Mouse (Mus musculus) forebrain, embryonic 10.5 days (tissue): ENCODE data around the gene Ostm1. TPM values are rescaled to one million over a fixed set of nuclear protein-coding genes. Genes with fewer than 3 reads are reported as not detected.

Experiments used
- DNase-seq: peaks from one replicate; pipeline ENCODE4 v3.0.0-alpha.2; 2017; ENCODE audit warnings: low spot score; ENCODE audit errors: extremely low spot score
- H3K27ac ChIP-seq: fragments of 300-500 bp; sonication (generic); 2 replicates; pipeline ENCODE4 v1.5.1; 2016; ENCODE audit warnings: mild to moderate bottlenecking
- H3K27me3 ChIP-seq: fragments of 300-500 bp; sonication (generic); 2 replicates; pipeline ENCODE4 v1.6.1; 2016; ENCODE audit warnings: mild to moderate bottlenecking; ENCODE audit not compliant: poor library complexity, severe bottlenecking
- H3K36me3 ChIP-seq: fragments of 300-500 bp; sonication (generic); replicated peaks from 2 replicates; pipeline ENCODE4 v1.6.1; 2016; ENCODE audit warnings: mild to moderate bottlenecking, moderate library complexity
- H3K4me1 ChIP-seq: fragments of 300-500 bp; sonication (generic); 2 replicates; pipeline ENCODE4 v1.6.1; 2016
- H3K4me3 ChIP-seq: fragments of 300-500 bp; sonication (generic); 2 replicates; pipeline ENCODE4 v1.5.1; 2016; ENCODE audit warnings: mild to moderate bottlenecking, moderate library complexity
- H3K9me3 ChIP-seq: fragments of 300-500 bp; sonication (generic); 2 replicates; pipeline ENCODE4 v1.6.1; 2016; ENCODE audit warnings: mild to moderate bottlenecking, moderate library complexity
- WGBS: fragments of 180-500 bp; shearing (Covaris S2); methylation state at CpG from one replicate; pipeline ENCODE4 v1.1.7; 2016; 5-methylcytosine and 5-hydroxymethylcytosine counted together
- polyA plus RNA-seq: library from polyadenylated mRNA; unstranded; fragments of >200 nt; fragmentation: Nextera tagmentation; extraction: Ambion mirVana; gene quantifications from 2 replicates; pipeline ENCODE4 v1.2.1, GENCODE M21; 2016

Gene Ostm1
- polyA plus RNA-seq, 1 experiment from 2014 or later = 44.2 TPM

- Histone ChIP-seq H3K4me1 (peaks cover 88% of the 10 kb centered on the region), H3K4me3 (peak overlapping the region; percentile 79), H3K27ac (peak overlapping the region; percentile 97), H3K27me3 (peaks cover 97% of the 10 kb centered on the region), H3K36me3 (peaks cover 62% of the 10 kb centered on the region), H3K9me3 (no peaks in the 10 kb centered on the region)
- DNase-seq = peak; percentile 74
- whole genome bisulfite sequencing = under 1% methylated on average over 15 of the region's 15 CpGs
Measured at GRCm38 (mm10) chr10:42578281-42578675, 5.3 kb upstream of the Ostm1 start.

DNA sequence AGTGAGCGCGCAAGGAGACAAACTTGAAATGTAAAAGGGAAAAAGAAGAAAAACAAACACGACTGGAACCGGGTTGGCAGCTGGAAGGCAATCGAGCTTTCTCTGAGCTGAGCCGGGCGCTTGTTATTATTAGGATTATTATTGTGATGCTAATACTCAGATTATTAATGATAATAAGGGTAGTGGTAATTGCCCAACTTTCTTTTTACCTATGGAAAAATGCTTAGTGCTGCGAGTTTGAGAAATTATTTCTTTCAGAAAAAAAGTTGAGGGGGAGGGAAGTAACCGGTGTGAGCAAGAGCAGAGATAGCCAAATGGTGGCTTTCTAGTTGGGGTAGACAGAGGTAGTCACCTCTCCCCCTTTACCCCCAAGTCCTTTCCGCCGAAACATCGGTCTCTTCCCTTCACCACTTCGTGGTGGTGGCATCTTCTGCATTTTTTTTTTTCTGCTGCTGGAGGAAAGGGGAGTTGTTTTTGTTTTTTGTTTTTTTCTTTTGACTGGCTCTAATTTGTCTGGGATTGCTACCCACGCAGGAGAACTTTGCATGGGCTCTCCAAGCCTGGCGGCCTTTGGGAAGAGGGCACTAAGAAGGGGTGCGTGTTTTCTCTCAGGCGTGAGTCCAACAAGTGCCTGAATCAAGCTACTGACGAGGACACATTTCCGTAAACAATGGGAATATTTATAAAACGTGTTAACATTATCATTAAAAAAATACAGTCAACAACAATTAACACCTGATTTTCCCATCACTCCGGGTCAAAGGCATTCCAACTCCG lies 4.7 kb upstream of the Ostm1 start:
- peaks cover 86% of the 10 kb centered on the region for H3K4me1 ChIP-seq
- no peaks in the 10 kb centered on the region for H3K9me3 ChIP-seq
- WGBS = under 1% methylated on average over 22 of the region's 22 CpGs
- no peak for DNase-seq
- H3K4me3 ChIP-seq = peak overlapping the region; percentile 79
- peak overlapping the region; percentile 97 for H3K27ac ChIP-seq
- peaks cover 97% of the 10 kb centered on the region for H3K27me3 ChIP-seq
- peaks cover 56% of the 10 kb centered on the region for H3K36me3 ChIP-seq

DNA sequence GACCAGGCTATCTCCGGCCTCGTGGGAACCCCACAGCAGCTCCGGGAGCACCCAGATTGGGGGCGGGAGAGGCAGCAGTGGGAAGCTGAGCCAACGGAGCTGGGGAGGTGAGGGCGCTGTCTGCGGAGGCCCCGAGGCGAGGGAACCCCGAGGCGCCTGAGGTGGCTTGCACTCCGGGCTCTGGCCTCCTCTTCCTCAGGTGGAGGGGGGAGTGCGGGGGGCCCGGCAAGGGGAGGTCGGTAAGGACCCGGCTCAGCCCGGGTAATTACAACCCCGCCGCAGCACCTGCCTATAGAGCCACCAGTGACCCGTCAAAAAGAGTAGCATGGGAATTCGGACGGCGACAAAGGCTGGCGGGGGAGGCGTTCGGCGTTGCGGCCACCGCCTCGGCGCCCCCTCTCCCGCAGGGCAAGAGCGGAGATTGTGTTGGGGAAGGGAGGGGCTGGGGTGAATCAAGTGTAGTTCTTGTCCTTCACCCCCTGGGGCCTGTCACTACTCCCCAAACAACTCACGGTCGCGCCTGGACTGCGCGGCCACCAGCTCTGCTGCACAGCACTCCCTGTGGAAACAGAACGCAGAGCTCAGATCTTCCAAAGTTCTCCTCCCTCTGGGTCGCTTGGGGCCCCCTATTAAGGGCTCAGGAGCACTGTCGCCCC lies 4.0 kb upstream of the Ostm1 start:
- H3K9me3 ChIP-seq = no peaks in the 10 kb centered on the region
- H3K4me1 ChIP-seq = peaks cover 86% of the 10 kb centered on the region
- WGBS = under 1% methylated on average over 41 of the region's 41 CpGs
- H3K27ac ChIP-seq = peak overlapping the region; percentile 97
- peak overlapping the region; percentile 79 for H3K4me3 ChIP-seq
- peak; percentile 74 for DNase-seq
- peaks cover 97% of the 10 kb centered on the region for H3K27me3 ChIP-seq
- H3K36me3 ChIP-seq = peaks cover 49% of the 10 kb centered on the region

DNA sequence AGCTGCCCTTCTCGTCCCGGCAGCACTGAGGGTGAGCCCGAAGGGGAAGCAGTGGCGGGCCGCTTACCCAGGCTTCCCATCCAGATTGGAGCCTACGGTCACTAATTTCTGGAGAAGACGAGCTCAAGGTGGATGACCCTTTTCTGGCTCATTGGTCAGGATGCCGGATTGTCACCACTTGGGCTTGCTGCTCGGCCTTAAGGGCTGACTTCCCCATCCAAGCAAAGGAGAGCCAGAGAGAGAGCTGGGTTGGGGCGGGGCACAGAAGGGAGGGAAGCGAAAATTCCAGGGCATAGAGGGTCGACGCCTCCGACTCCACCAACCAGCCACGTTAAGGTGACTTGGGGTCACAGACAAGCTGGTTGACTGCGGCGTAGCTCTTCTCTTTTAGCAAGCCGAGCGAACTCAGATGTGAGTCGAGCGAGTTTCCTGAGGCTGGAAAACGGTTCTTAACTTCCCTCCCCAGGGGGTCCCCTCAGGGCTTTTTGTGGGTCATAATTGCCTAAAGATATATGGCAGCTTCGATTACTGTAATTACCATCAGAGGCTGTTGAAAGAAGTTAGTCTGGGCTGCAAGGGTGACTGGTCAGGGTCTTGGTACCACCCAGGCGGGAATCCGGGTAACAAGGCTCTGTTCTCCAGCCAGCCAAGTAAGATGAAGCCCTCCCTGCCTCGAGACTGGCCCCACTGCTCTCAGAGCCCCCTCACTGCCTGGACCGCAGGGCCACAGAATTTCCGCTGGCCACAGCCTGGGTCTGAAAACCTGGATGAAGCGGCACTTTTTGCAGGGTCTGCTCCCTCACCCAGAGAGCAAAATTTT lies 3.3 kb upstream of the Ostm1 start:
- peak; percentile 72 for DNase-seq
- Histone ChIP-seq H3K4me1 (peaks cover 86% of the 10 kb centered on the region), H3K9me3 (no peaks in the 10 kb centered on the region), H3K4me3 (peak overlapping the region; percentile 79), H3K27ac (peak overlapping the region; percentile 97), H3K36me3 (peaks cover 41% of the 10 kb centered on the region), H3K27me3 (peaks cover 97% of the 10 kb centered on the region)
- WGBS = under 1% methylated on average over 29 of the region's 29 CpGs

DNA sequence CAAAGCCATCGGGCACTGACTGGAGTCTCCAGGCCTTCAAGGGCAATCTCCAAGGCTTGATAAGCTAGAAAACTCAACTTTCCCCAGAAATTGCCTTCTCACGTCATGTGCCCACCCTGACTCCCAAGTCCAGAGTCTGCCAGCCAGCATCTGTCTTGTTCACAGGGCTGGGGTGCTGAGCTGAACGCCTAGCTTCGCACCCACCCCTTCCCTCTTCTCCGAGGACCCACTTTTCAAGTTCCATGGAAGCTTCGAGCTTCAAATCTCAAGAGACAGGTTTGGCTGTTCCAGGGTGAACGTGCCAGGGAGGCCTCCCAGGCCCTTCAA lies 2.7 kb upstream of the Ostm1 start:
- H3K9me3 ChIP-seq = no peaks in the 10 kb centered on the region
- H3K4me1 ChIP-seq = peaks cover 86% of the 10 kb centered on the region
- H3K27ac ChIP-seq = peak overlapping the region; percentile 97
- DNase-seq = no peak
- H3K27me3 ChIP-seq = peaks cover 97% of the 10 kb centered on the region
- WGBS = 3% methylated on average over 7 of the region's 7 CpGs
- H3K36me3 ChIP-seq = peaks cover 40% of the 10 kb centered on the region
- H3K4me3 ChIP-seq = peak overlapping the region; percentile 79

DNA sequence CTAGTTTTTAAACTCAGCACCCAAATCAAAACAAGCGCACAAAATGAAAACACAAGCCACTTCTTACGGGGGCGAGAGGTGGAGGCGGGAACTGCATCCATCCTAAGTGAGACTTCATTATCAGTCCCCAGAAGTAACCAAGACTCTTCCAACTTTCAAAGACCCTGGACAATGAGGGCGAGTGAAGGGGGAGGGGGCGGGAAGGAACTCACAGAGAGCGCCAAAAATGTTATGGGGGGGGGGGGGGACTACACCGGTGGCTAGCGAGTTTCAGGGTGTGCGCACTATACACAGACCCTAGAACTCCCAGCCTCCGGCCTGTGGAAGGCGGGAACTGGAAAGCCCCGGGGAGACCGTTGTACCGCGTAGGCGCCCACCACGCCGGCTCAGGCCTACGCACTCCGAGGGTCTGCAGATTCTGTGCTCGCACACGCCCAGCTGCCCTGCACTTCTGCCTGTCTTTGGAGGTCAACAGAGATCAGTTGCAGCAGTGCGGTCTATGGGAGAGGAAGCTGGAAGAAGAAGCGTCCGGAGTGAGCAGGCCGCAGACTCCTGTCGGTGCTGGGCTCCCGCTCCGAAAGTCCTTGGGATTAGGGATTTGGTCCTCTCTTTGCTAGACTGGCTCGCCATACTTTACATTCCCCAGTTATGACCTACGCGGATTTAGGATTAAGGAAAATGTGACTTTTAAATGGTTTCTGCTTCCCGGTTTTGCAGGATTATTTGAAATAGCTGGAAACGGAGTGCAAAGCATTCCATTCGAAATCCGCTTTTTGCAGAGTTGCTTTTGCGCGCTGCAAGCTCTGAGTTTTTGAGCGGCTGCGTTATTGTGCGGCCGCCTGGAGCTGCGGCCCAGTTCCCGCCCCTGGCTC lies 1.7 kb upstream of the Ostm1 start:
- Histone ChIP-seq H3K4me1 (peaks cover 88% of the 10 kb centered on the region), H3K4me3 (peak overlapping the region; percentile 79), H3K36me3 (peaks cover 41% of the 10 kb centered on the region), H3K27me3 (peaks cover 97% of the 10 kb centered on the region), H3K9me3 (no peaks in the 10 kb centered on the region), H3K27ac (peak overlapping the region; percentile 97)
- DNase-seq = peak; percentile 55
- WGBS = under 1% methylated on average over 45 of the region's 45 CpGs

- under 1% methylated on average over 44 of the region's 44 CpGs for WGBS
- peak; percentile 53 for DNase-seq
- H3K4me1 ChIP-seq = peaks cover 89% of the 10 kb centered on the region
- peak overlapping the region; percentile 79 for H3K4me3 ChIP-seq
- peak overlapping the region; percentile 97 for H3K27ac ChIP-seq
- H3K36me3 ChIP-seq = peaks cover 35% of the 10 kb centered on the region
- no peaks in the 10 kb centered on the region for H3K9me3 ChIP-seq
- H3K27me3 ChIP-seq = peaks cover 98% of the 10 kb centered on the region
Measured at GRCm38 (mm10) chr10:42582566-42583110, 984 bp upstream of the Ostm1 start.

DNA sequence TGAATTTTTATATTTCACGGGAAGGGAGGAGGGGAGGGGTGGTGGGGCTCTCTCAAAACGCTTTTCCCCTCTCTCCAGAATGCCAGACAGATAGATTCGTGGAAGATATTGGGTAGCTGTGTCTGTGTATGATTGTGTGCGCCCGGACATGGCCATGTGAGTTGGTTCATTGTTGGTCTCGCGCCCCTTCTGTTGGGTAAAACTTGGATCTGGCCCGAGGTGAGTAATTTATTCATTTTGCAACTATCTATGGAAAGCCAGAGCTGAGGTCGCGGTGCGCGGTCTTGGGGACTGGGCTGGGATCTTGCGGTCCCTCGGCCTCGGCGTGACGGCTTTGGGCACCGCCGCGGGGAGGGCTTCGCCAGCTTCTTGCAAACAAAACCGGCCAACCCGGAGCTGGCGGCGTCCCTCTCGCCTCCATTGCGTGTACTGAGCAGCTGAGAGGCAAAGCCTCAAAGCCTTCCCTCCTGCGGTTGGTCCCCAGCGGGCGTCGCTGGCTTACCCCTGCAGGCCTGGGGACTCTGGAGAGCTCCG lies 347 bp downstream of the Ostm1 start:
- peak overlapping the region; percentile 79 for H3K4me3 ChIP-seq
- peaks cover 34% of the 10 kb centered on the region for H3K36me3 ChIP-seq
- peaks cover 89% of the 10 kb centered on the region for H3K4me1 ChIP-seq
- peak; percentile 56 for DNase-seq
- peaks cover 98% of the 10 kb centered on the region for H3K27me3 ChIP-seq
- H3K9me3 ChIP-seq = no peaks in the 10 kb centered on the region
- peak overlapping the region; percentile 97 for H3K27ac ChIP-seq
- WGBS = under 1% methylated on average over 32 of the region's 32 CpGs

GRCm38 (mm10) chr10:42584436-42584983 lies 888 bp downstream of the Ostm1 start:
- Histone ChIP-seq H3K4me3 (peak overlapping the region; percentile 79), H3K27ac (peak overlapping the region; percentile 97), H3K9me3 (no peaks in the 10 kb centered on the region), H3K4me1 (peaks cover 89% of the 10 kb centered on the region), H3K27me3 (peaks cover 98% of the 10 kb centered on the region), H3K36me3 (peaks cover 33% of the 10 kb centered on the region)
- under 1% methylated on average over 37 of the region's 37 CpGs for WGBS
- DNase-seq = peak; percentile 74

DNA sequence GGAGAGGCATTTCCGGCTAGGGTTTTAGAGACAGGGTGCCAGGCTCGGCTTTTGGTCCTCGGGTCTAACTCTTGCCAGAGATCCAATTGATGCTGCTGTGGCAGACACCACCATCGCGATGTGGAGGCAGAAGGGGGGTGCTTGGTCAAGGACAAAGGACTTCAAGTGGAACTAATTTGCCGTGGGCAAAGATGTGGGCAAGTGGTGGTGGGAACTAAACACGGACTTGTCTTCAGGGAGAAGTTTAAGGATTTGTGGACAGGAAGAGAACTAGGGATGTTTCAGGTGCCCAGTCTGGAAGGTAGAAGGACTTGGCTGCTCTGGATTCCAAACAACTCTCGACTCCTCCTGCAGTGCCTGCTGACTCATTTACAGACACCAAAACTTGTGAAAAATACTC lies 1.5 kb downstream of the Ostm1 start:
- Histone ChIP-seq H3K4me1 (peaks cover 89% of the 10 kb centered on the region), H3K27me3 (peaks cover 98% of the 10 kb centered on the region), H3K27ac (peak overlapping the region; percentile 97), H3K9me3 (no peaks in the 10 kb centered on the region), H3K36me3 (peaks cover 27% of the 10 kb centered on the region), H3K4me3 (peak overlapping the region; percentile 79)
- 2% methylated on average over 8 of the region's 8 CpGs for WGBS
- DNase-seq = no peak

GRCm38 (mm10) chr10:42585596-42586305 lies 2.1 kb downstream of the Ostm1 start:
- DNase-seq = no peak
- Histone ChIP-seq H3K36me3 (peaks cover 21% of the 10 kb centered on the region), H3K4me1 (peaks cover 89% of the 10 kb centered on the region), H3K4me3 (peak overlapping the region; percentile 79), H3K27ac (peak overlapping the region; percentile 97), H3K9me3 (no peaks in the 10 kb centered on the region), H3K27me3 (peaks cover 98% of the 10 kb centered on the region)
- 13% methylated on average over 22 of the region's 22 CpGs for WGBS
